Mouse (Mus musculus) kidney, postnatal 4 days (tissue): Measurements from ENCODE around the gene Tbc1d24.
"Not testable (repeated sequence)": the region's sequence is repeated elsewhere in the genome, so short reads cannot be mapped to it uniquely, and the experiment has no call there.

ENCODE experiments used
- DNase-seq, 2 experiments: peaks; one replicate each; pipeline ENCODE4 v3.0.0; 2021; ENCODE audit warnings: mixed read lengths in 2 of 2

Gene Tbc1d24

DNA sequence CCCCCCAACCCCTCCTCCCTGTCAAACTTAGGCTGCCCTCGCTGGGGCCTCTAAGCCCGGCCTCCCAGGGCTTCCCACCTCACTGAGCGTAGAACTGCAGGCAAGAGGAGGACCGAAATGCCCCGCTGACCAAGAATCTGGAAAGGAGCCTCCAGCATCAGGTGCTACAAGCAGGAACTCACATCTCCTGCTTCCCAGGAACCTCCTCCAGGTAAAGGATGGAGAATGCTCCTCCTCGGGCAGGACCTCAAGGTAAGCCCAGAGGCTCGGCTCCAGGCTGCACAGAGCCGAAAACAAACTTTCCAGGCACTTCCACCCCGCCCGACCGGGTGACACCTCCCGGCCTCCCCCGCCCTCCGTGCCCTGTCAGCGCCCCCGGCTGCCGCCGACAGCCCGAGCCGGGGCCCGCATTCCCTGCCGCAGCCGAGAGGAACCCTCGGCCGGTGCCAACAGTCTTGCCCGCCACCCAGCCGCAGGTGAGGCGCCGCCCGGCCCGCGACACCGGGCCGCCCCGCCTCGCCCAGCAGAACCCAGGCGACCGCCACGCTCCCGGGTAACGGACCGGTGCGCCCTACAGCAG, 64.4 kb downstream of the Tbc1d24 start:
- DNase-seq = peak; percentile 59 to 75

DNA sequence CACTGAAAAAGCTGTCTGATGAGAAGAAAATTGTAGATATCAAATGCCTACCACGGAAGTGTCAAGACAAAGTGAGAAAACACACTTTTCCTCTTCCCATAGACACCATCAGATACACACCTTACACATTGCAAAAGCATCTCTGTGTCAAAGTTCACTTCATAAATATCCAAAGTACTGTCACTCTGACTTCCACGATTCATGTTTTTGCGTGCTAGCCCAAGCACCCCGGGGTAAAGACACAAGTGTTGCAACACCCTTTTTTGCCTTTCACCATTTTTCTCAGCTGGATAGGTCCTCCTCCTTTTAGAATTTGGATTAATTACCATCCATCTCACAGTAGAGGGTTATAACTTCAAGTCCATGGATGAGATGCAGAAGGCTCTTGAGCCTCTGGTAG, 65.4 kb downstream of the Tbc1d24 start:
- DNase-seq = no peak

GRCm38 (mm10) chr17:24139256-24139655, 66.1 kb downstream of the Tbc1d24 start:
- DNase-seq = no peak

DNA sequence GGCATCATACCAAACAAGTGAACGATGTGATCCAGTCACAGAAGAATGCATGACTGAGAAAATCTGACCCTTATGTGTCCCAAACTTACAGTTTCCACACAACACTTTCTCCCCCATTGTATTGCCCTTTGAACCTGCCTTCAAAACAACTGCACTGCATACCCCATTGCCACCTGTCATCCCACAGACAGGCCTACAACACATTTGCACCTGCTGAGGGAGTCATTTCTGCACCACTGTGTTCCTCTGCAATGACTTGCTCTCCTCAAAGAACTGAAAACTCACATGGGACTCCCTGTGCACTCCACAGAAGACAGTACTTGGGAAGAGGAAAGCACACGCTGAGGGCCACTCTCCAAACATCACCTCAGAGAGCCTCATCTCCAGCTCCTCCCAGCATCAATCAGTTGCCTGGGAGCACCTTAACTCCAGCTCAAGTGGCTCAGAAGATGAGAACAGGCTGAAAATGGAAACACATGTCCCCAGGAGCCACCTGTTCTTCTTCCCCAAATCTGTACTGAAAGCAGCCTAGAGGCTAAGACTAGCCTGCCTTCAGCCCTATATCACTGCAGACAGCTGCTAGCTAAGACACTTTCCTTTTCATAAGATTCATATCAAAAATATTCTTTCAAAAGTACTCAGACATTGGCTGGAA, 68.0 kb downstream of the Tbc1d24 start:
- no peak for DNase-seq

DNA sequence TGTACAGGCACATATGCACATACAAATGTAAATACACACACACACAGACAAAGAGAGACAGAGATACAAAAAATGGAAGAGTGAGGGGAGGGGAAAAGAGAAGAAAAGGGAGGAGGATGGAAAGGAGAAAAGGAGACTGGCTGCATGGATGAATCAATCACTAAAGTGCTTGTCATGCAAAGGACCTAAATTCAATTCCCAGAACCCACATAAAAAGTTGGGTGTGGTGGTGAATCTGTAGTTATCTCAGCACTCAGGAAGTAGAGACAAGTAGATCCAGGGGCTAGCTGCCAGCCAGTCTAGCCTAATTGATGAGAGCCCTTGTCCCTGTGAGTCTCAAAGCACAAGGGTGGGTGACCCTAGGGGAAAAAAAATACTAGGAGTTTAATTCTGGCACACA, 71.3 kb downstream of the Tbc1d24 start:
- no peak for DNase-seq

- not testable (repeated sequence) for DNase-seq
These were observed 72.4 kb downstream of the Tbc1d24 start for GRCm38 (mm10) chr17:24132919-24133318.

GRCm38 (mm10) chr17:24131570-24131969, 73.8 kb downstream of the Tbc1d24 start:
- DNase-seq = peak in 1 of 2 experiments; percentile 29

DNA sequence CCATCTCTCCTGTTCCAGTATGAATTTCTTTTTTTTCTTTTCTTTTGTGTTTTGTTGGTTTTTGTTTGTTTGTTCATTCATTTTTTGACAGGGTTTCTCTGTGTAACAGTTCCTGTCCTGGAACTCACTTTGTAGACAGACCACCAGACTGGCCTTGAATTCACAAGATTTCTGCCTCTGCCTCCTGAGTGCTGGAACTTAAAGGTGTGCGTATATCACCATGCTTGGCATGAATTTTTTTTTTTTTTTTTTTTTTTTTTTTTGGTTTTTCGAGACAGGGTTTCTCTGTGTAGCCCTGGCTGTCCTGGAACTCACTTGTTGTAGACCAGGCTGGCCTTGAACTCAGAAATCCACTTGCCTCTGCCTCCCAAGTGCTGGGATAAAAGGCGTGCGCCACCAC, 76.1 kb downstream of the Tbc1d24 start:
- DNase-seq = not testable (repeated sequence)

DNA sequence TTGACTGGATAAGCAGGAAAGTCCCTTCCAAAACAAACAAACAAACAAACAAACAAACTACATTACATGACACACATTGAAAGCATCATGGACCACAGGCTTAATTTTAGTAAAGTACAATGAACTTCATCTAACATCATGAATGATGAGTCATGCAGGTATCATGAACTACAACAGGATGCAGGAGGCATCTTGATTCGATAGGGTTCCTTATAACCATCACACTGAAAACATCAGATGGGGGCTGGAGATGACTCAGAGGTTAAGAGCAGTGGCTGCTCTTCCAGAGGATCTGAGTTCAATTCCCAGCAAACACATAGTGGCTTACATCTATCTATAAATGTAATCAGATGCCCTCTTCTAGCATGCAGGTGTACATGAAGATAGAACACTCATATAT, 77.8 kb downstream of the Tbc1d24 start:
- no peak for DNase-seq

GRCm38 (mm10) chr17:24126801-24127200, 78.6 kb downstream of the Tbc1d24 start:
- no peak for DNase-seq
